Mouse (Mus musculus): ENCODE data around the gene Galk1. TPM values are rescaled to one million over a fixed set of nuclear protein-coding genes. Genes with fewer than 3 reads are reported as not detected.

The Galk1 gene
- polyA plus RNA-seq, 1 experiment from 2014 or later: 128 TPM

DNA sequence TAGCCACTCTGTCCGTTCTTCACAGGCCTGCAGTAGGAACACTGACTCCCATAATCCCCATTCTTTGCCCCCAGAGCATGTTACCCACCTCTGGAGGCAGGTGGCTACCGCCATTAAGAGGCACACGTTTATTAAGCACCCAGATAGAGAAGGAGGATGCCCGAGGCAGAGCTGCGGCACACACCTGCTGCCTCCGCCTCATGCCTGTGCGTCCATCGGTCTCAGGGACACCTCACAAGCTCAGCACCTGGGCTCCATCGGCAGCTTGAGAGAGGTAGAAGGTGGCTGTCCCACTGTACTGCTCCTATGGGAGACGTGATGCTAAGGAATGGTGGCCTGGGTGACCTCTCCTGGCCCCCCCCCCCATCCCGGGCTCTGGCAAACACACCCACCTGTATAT is 4.1 kb downstream of the Galk1 start:
- no peak overlapping the region for H3K9ac ChIP-seq (ENCODE audit: low read length)
- no peak overlapping the region for H3K27ac ChIP-seq (replicated peaks in 1 of 2; ENCODE audit: control insufficient read depth in 1 of 2, insufficient read depth in 1 of 2, low read depth in 2 of 2, low read length in 2 of 2)
- no peak for ATAC-seq (ENCODE audit: insufficient number of reproducible peaks, insufficient read depth, low FRiP score, low read depth)
- H3K4me1 ChIP-seq (ENCODE audit: control insufficient read depth in 2 of 2, insufficient read depth in 2 of 2, low read length in 2 of 2): peaks cover 19 to 24% of the 10 kb centered on the region in 2 experiments
- no peak overlapping the region for H3K4me3 ChIP-seq (ENCODE audit: control insufficient read depth in 1 of 2, insufficient read depth in 1 of 2, low read depth in 1 of 2, low read length in 2 of 2)
- WGBS: 90% methylated on average over 11 of the region's 11 CpGs
- no peak overlapping the region for H3K4me2 ChIP-seq (ENCODE audit: low read length)
- H3K36me3 ChIP-seq (ENCODE audit: control insufficient read depth, insufficient read depth, low read length): peaks cover 42% of the 10 kb centered on the region
- no peaks in the 10 kb centered on the region for H3K27me3 ChIP-seq (ENCODE audit: control insufficient read depth, insufficient read depth, low read length)
- H3K9me3 ChIP-seq (ENCODE audit: control insufficient read depth, low read length): no peaks in the 10 kb centered on the region

DNA sequence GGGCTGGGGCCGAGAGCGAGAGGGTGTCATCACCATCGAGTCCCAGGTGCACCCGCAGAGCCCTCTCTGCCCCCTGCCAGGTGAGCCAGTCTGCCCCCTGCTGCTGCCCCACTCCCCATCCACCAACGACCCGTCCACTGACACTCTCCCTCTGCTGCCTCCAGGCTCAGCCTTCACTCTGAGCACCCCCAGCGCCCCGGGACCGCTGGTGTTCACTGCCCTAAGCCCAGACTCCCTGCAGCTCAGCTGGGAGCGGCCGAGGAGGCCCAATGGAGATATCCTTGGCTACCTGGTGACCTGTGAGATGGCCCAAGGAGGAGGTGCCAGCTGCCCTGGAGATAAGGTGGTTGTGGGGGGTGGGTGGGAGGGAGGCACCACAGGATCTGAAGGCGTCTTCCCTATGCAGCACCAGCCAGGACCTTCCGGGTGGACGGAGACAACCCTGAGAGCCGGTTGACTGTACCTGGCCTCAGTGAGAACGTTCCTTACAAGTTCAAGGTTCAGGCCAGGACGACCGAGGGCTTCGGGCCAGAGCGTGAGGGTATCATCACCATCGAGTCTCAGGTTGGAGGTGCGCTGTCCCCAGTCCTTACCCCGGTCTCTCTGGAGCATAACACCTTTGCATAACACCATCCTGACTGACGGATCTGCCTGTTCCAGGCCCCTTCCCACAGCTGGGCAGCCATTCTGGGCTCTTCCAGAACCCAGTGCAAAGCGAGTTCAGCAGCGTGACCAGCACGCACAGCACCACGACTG is 5.2 kb downstream of the Galk1 start:
- no peak overlapping the region for H3K27ac ChIP-seq (replicated peaks in 1 of 2; ENCODE audit: control insufficient read depth in 1 of 2, insufficient read depth in 1 of 2, low read depth in 2 of 2, low read length in 2 of 2)
- peaks cover 42% of the 10 kb centered on the region for H3K36me3 ChIP-seq (ENCODE audit: control insufficient read depth, insufficient read depth, low read length)
- H3K27me3 ChIP-seq (ENCODE audit: control insufficient read depth, insufficient read depth, low read length): no peaks in the 10 kb centered on the region
- H3K4me1 ChIP-seq (ENCODE audit: control insufficient read depth in 2 of 2, insufficient read depth in 2 of 2, low read length in 2 of 2): peaks cover 15 to 24% of the 10 kb centered on the region in 2 experiments
- no peaks in the 10 kb centered on the region for H3K9me3 ChIP-seq (ENCODE audit: control insufficient read depth, low read length)
- no peak for ATAC-seq (ENCODE audit: insufficient number of reproducible peaks, insufficient read depth, low FRiP score, low read depth)
- H3K4me2 ChIP-seq (ENCODE audit: low read length): no peak overlapping the region
- no peak overlapping the region for H3K9ac ChIP-seq (ENCODE audit: low read length)
- WGBS: 87% methylated on average over 28 of the region's 28 CpGs
- no peak overlapping the region for H3K4me3 ChIP-seq (ENCODE audit: control insufficient read depth in 1 of 2, insufficient read depth in 1 of 2, low read depth in 1 of 2, low read length in 2 of 2)

DNA sequence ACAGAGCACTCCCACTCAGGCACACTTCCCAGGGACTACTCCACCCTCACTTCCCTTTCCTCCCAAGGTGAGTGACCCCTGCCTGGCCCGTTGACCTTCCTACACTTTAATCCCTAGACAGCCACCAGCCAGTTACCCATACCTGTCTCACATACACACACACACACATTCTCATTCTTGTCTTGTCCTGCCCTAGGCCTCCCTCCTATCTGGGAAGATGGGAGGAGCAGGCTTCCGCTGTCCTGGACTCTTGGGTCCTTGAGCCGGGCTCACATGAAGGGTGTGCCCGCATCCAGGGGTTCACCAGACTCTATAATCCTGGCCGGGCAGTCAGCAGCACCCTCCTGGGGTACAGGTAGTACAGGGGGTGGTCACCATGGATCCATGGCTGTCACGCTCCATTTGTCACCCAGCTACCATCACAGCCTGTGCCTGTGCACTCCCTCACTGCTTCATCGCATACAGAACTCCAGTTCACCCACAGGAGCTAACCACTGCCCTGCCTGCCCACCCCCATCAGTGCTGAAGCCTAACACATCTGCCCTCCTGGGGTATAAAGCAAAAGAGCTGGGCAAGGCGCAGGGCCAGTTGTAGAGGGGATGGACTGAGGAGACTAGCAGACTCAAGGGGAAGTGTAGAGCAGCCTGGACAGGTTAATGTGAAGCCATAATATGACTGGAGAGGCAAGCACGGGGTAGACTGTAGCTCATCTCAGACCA is 6.7 kb downstream of the Galk1 start:
- peaks cover 10 to 17% of the 10 kb centered on the region in 2 experiments for H3K4me1 ChIP-seq (ENCODE audit: control insufficient read depth in 2 of 2, insufficient read depth in 2 of 2, low read length in 2 of 2)
- peak overlapping the region; percentile 82 for H3K4me2 ChIP-seq (ENCODE audit: low read length)
- ATAC-seq (ENCODE audit: insufficient number of reproducible peaks, insufficient read depth, low FRiP score, low read depth): no peak
- peak overlapping the region; percentile 81 to 85; a peak in 3 of 4 replicates for H3K27ac ChIP-seq (replicated peaks in 1 of 2; ENCODE audit: control insufficient read depth in 1 of 2, insufficient read depth in 1 of 2, low read depth in 2 of 2, low read length in 2 of 2)
- 60% methylated on average over 9 of the region's 9 CpGs for WGBS
- H3K9me3 ChIP-seq (ENCODE audit: control insufficient read depth, low read length): no peaks in the 10 kb centered on the region
- H3K36me3 ChIP-seq (ENCODE audit: control insufficient read depth, insufficient read depth, low read length): peaks cover 42% of the 10 kb centered on the region
- H3K27me3 ChIP-seq (ENCODE audit: control insufficient read depth, insufficient read depth, low read length): no peaks in the 10 kb centered on the region
- H3K9ac ChIP-seq (ENCODE audit: low read length): peak overlapping the region; percentile 78
- H3K4me3 ChIP-seq (ENCODE audit: control insufficient read depth in 1 of 2, insufficient read depth in 1 of 2, low read depth in 1 of 2, low read length in 2 of 2): peak overlapping the region in 1 of 2 experiments; percentile 42; a peak in 3 of 4 replicates

DNA sequence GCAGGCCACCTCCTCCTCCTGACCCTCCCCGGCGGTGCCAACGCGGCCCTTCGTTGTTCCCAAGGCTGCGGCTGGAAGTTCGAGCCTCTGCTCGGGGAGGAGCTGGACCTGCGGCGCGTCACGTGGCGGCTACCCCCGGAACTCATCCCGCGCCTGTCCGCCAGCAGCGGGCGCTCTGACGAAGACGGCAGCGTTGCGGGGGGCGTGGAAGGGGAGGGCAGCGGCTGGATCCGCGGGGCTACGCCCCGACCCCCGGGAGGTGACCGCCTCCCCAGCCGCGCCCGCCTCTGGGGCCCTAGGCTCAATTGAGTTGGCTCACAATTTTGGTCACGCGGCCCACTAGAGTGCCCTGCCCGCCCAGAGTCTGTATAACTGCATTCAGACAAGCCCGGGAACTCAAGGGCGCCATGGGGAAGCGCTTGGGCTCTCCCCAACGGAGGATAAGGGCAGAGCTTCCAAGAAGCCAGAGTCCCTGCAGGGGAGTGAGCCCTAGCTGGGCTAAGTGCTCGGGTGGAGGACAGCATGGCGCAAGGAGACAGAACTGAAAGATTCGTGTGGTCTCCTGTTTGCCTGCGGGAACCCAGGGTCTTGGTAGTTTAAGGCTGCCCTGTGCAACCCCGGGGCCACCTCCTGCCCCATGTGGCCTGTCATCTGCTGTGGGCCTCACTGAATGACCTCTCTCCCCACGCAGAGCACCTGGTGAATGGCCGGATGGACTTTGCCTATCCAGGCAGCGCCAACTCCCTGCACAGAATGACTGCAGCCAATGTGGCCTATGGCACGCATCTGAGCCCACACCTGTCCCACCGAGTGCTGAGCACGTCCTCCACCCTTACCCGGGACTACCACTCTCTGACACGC is 7.4 kb downstream of the Galk1 start:
- ATAC-seq (ENCODE audit: insufficient number of reproducible peaks, insufficient read depth, low FRiP score, low read depth): peak; percentile 52
- H3K4me1 ChIP-seq (ENCODE audit: control insufficient read depth in 2 of 2, insufficient read depth in 2 of 2, low read length in 2 of 2): peaks cover 10 to 17% of the 10 kb centered on the region in 2 experiments
- peak overlapping the region; percentile 82 for H3K4me2 ChIP-seq (ENCODE audit: low read length)
- peak overlapping the region; percentile 81 to 85 for H3K27ac ChIP-seq (replicated peaks in 1 of 2; ENCODE audit: control insufficient read depth in 1 of 2, insufficient read depth in 1 of 2, low read depth in 2 of 2, low read length in 2 of 2)
- no peaks in the 10 kb centered on the region for H3K9me3 ChIP-seq (ENCODE audit: control insufficient read depth, low read length)
- peaks cover 34% of the 10 kb centered on the region for H3K36me3 ChIP-seq (ENCODE audit: control insufficient read depth, insufficient read depth, low read length)
- peaks cover 3% of the 10 kb centered on the region; the same call in 1 of the 2 replicates for H3K27me3 ChIP-seq (ENCODE audit: control insufficient read depth, insufficient read depth, low read length)
- H3K4me3 ChIP-seq (ENCODE audit: control insufficient read depth in 1 of 2, insufficient read depth in 1 of 2, low read depth in 1 of 2, low read length in 2 of 2): peak overlapping the region; percentile 39 to 42
- H3K9ac ChIP-seq (ENCODE audit: low read length): peak overlapping the region; percentile 78
- WGBS: 5% methylated on average over 51 of the region's 54 CpGs

DNA sequence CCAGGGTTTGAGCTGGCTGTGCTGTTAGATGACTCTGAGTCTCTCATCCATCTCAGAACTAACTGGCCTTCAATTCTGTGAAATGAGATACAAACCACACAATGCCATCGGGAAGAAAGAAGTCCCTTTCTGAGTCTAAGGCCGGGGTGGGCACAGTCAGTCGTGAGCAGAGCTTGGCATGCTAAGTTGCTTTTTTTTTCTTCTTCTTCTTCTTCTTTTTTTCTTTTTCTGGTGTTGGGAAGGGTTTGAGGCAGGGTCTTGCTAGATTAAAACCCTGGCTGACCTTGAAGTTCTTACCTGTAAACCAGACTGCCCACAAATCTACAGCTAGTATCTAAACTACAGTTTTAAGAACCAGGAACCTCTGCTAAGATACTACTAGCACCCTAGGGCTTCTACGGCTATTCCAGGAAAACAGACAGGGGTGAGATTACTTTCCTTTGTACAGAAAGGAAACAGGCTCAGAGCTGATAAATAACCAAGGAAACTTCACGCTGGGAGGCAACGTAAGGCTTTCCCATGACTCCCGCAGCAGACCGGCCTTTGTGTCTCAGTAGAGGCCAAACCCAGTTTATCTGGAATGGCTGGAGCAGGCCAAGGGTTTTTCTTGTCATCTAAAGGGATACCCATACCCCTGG is 8.2 kb downstream of the Galk1 start:
- Histone ChIP-seq H3K9ac (ENCODE audit: low read length) (peak overlapping the region; percentile 78), H3K9me3 (ENCODE audit: control insufficient read depth, low read length) (no peaks in the 10 kb centered on the region), H3K27me3 (ENCODE audit: control insufficient read depth, insufficient read depth, low read length) (peaks cover 7% of the 10 kb centered on the region; the same call in 1 of the 2 replicates), H3K4me1 (ENCODE audit: control insufficient read depth in 2 of 2, insufficient read depth in 2 of 2, low read length in 2 of 2) (peaks cover 10 to 17% of the 10 kb centered on the region in 2 experiments), H3K4me2 (ENCODE audit: low read length) (peak overlapping the region; percentile 82), H3K4me3 (ENCODE audit: control insufficient read depth in 1 of 2, insufficient read depth in 1 of 2, low read depth in 1 of 2, low read length in 2 of 2) (peak overlapping the region; percentile 39 to 42), H3K36me3 (ENCODE audit: control insufficient read depth, insufficient read depth, low read length) (peaks cover 26% of the 10 kb centered on the region), H3K27ac (replicated peaks in 1 of 2; ENCODE audit: control insufficient read depth in 1 of 2, insufficient read depth in 1 of 2, low read depth in 2 of 2, low read length in 2 of 2) (peak overlapping the region; percentile 65 to 85)
- ATAC-seq (ENCODE audit: insufficient number of reproducible peaks, insufficient read depth, low FRiP score, low read depth): no peak
- 24% methylated on average over 8 of the region's 8 CpGs for WGBS

DNA sequence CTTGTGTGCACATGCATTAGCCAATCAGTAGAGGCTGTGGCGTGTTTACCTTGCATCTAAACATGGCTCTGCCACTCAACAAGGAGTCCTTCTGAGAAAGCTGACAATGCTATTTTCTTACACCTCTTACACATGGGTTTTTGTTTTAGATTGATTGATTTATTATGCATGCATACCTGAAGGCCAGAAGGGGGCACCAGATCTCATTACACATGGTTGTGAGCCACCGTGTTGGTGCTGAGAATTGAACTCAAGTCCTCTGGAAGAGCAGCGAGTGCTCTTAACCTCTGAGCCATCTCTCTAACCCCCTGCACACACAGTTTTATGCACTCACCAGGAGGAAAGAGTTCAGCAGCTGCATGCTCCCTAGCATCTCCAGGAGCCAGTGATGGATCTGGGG is 9.6 kb downstream of the Galk1 start:
- Histone ChIP-seq H3K4me3 (ENCODE audit: control insufficient read depth in 1 of 2, insufficient read depth in 1 of 2, low read depth in 1 of 2, low read length in 2 of 2) (no peak overlapping the region), H3K27me3 (ENCODE audit: control insufficient read depth, insufficient read depth, low read length) (peaks cover 7% of the 10 kb centered on the region; the same call in 1 of the 2 replicates), H3K27ac (replicated peaks in 1 of 2; ENCODE audit: control insufficient read depth in 1 of 2, insufficient read depth in 1 of 2, low read depth in 2 of 2, low read length in 2 of 2) (no peak overlapping the region), H3K9ac (ENCODE audit: low read length) (no peak overlapping the region), H3K36me3 (ENCODE audit: control insufficient read depth, insufficient read depth, low read length) (peaks cover 13% of the 10 kb centered on the region), H3K9me3 (ENCODE audit: control insufficient read depth, low read length) (no peaks in the 10 kb centered on the region), H3K4me1 (ENCODE audit: control insufficient read depth in 2 of 2, insufficient read depth in 2 of 2, low read length in 2 of 2) (peaks cover 10 to 17% of the 10 kb centered on the region in 2 experiments), H3K4me2 (ENCODE audit: low read length) (no peak overlapping the region)
- no peak for ATAC-seq (ENCODE audit: insufficient number of reproducible peaks, insufficient read depth, low FRiP score, low read depth)
- 90% methylated on average over 3 of the region's 3 CpGs for WGBS

DNA sequence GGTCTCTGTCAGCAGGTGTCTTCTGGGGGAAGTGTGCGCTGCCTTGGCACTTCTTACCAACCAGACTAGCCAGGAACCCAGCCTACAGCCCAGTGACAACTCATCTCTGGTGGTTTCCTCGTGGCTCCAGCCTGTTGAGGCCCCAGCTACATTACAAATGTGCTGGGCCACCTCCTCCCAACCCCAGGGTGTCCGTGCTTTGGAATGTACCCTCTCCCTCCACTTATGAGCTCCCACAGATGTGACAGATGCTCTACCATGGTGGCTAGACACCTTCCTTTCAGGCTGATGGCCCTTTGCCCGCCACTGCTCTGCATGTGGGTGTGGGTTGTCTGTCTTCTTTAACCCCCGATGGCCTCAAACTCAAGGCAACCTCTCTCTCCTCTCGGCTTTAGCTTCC is 10.8 kb downstream of the Galk1 start:
- H3K4me2 ChIP-seq (ENCODE audit: low read length): no peak overlapping the region
- peaks cover 7% of the 10 kb centered on the region; the same call in 1 of the 2 replicates for H3K27me3 ChIP-seq (ENCODE audit: control insufficient read depth, insufficient read depth, low read length)
- H3K27ac ChIP-seq (replicated peaks in 1 of 2; ENCODE audit: control insufficient read depth in 1 of 2, insufficient read depth in 1 of 2, low read depth in 2 of 2, low read length in 2 of 2): no peak overlapping the region
- no peak for ATAC-seq (ENCODE audit: insufficient number of reproducible peaks, insufficient read depth, low FRiP score, low read depth)
- H3K4me3 ChIP-seq (ENCODE audit: control insufficient read depth in 1 of 2, insufficient read depth in 1 of 2, low read depth in 1 of 2, low read length in 2 of 2): no peak overlapping the region
- H3K9ac ChIP-seq (ENCODE audit: low read length): no peak overlapping the region
- peaks cover 10 to 17% of the 10 kb centered on the region in 2 experiments for H3K4me1 ChIP-seq (ENCODE audit: control insufficient read depth in 2 of 2, insufficient read depth in 2 of 2, low read length in 2 of 2)
- WGBS: 65% methylated on average over 6 of the region's 6 CpGs
- H3K36me3 ChIP-seq (ENCODE audit: control insufficient read depth, insufficient read depth, low read length): peaks cover 2% of the 10 kb centered on the region; the same call in 1 of the 2 replicates
- no peaks in the 10 kb centered on the region for H3K9me3 ChIP-seq (ENCODE audit: control insufficient read depth, low read length)
